Mouse (Mus musculus) gastrocnemius, postnatal 4 days (tissue): ENCODE data around the gene N6amt1. TPM values are rescaled to one million over a fixed set of nuclear protein-coding genes. Genes with fewer than 3 reads are reported as not detected.

Experiments
- DNase-seq, 2 experiments: peaks; one replicate each; pipeline ENCODE4 v3.0.0; 2021 to 2022; ENCODE audit warnings: low spot score in 2 of 2, mixed read lengths in 2 of 2
- long read RNA-seq, 2 experiments: library from polyadenylated mRNA; stranded (forward); transcript quantifications; one replicate each; pipeline ENCODE4 v2.0.0; 2021
- total RNA-seq, 2 experiments: library from RNA; stranded (reverse); gene quantifications; 2 replicates each; pipeline ENCODE4 v1.2.3; 2021

N6amt1 gene
- 10 to 100 TPM; 14.0 to 14.4 TPM for total RNA-seq
- long read RNA-seq, experiment 1, transcript N6amt1-201 (6 exons, 1,884 nt) = major isoform, 6 of 7 reads
- long read RNA-seq, experiment 1, partial matches to known transcripts = 0 of 7 reads
- long read RNA-seq, experiment 1, other reads (novel, unspliced or antisense) = 0 of 7 reads
- long read RNA-seq, experiment 2, transcript N6amt1-201 (6 exons, 1,884 nt) = major isoform, 5 of 10 reads
- long read RNA-seq, experiment 2, partial matches to known transcripts = 1 of 10 reads
- long read RNA-seq, experiment 2, other reads (novel, unspliced or antisense) = 0 of 10 reads

DNA sequence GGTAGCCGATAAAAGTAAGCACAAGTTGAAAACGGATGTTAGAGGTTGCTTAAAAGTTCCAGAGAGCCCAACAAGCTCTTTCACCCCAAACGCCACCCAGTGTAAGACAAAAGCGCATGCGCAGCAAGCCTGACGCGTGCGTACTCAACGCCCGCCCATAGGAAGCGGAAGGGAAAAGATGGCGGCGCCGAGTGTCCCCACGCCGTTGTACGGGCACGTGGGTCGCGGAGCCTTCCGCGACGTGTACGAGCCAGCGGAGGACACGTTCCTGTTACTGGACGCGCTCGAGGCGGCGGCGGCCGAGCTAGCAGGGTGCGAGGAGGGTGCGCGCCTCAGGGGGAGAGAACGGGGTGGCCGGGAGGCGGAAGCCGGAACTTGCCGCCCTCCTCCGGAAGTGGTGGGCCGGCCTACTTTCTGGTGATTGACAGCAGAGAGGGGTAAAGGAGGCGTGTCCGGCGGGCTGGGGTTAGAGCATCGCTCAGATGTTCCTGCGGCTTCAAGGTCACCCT, at the start of gene N6amt1:
Gene N6amt1, plus strand, starts transcription at position 111 of the 509 bp plus-strand sequence.
- DNase-seq = peak; percentile 80 to 93

- no peak for DNase-seq
These were observed 48.6 kb upstream of the N6amt1 start for GRCm38 (mm10) chr16:87305251-87306011.

- DNase-seq = no peak
These were observed 46.8 kb upstream of the N6amt1 start for GRCm38 (mm10) chr16:87307109-87307735.

- DNase-seq = no peak
These were observed 43.3 kb upstream of the N6amt1 start for GRCm38 (mm10) chr16:87310659-87311058.

DNA sequence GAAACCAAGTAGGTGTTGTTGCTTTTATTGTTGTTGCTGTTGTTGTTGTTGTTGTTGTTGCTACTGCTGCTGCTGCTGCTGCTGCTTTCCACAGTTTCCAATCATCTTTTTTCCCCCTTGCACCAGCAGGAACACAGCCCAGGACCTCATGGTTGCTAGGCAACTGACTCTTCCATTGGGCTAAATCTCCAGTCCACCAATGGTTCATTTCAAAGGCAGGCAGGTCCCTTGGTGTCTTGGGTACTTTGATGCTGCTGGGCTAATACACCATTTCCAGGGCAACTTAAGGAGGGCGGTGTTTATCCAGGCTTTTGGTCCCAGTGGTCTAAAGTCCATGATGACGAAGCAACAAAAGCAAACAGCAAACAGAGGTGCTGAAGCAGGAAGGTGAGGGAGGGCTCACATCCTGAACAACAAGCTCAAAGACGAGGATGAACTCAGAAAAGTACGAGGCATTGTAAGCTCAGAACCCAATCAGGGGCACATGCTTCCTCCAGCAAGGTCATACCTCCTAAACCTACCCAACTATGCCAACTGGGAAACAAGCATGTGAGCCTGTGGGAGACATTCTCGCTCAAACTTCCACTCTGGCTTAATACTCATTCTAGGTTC, 35.7 kb upstream of the N6amt1 start:
- no peak for DNase-seq

- no peak for DNase-seq
These were observed 35.0 kb upstream of the N6amt1 start for GRCm38 (mm10) chr16:87318998-87319397.

GRCm38 (mm10) chr16:87319541-87320251, 34.3 kb upstream of the N6amt1 start:
- DNase-seq = peak in 1 of 2 experiments; percentile 31

DNA sequence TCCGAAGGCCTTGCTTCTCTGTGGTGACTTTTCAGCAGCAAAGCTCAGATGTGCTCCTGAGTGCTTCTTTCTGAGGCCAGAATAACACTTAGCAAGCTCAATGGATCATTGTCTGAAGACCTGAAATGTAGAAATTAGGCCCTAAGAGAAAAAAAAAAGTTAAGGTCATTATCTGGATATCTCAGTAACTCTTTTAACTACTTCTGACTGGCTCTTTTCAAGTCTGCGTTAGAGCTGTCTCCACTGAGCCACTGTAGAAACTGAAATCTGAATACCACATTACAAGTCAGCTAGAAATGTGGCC, 33.8 kb upstream of the N6amt1 start:
- DNase-seq = no peak

DNA sequence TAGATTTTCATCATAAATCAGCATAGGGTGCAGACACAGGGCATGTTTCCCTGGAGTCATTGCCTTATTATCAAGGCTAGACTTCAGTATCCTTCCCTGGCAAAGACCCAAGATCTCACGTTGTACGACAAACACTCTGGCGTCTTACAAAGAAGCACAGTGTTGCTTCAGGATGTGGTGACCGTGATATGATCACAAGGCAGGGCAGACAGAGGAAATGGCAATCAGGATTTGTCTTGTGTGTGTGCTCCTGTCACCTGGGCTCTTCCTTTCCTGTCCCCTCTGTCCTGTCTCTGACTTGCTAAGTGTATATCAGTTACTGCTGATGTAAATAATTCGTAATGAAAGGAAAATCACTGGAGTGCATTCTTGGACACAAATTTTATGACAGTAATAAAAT, 29.4 kb upstream of the N6amt1 start:
- DNase-seq = no peak

DNA sequence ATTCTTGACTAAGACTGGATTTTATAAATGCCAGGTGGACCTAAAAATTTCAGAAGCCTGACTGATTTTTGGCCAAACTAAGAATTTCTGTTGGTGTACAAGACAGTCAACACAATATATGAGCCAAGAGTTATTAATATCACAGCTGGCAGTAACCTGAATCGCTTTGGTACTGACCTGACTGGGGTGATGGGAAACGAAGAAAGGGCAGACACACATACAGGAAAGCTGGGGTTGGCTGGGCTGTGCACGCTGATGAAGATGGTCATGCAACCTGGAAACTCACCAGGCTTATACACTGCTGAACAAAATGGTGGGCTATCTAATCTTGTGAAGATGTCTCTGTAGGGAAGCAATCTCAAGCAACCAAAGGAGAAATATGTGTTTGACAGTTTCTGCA, 24.0 kb upstream of the N6amt1 start:
- DNase-seq = no peak

DNA sequence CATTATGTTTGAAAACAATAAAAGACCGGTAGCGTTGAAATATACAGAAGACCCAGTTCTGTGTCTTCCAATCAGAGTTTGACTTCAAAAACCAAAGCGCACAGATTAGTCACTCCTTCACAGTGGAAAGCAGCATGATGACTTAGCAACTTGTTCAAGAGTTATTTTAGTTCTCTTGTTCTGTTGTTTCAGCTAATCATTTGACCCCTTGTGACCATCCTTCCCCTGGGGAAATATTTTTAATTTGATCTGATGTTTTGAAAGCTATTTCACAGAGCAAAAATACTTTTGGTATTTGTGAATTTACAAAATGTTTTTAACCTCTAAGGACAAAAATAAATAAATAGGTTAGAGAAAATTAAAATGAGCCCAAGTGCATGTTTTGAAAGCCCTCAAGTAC, 19.2 kb upstream of the N6amt1 start:
- no peak for DNase-seq

DNA sequence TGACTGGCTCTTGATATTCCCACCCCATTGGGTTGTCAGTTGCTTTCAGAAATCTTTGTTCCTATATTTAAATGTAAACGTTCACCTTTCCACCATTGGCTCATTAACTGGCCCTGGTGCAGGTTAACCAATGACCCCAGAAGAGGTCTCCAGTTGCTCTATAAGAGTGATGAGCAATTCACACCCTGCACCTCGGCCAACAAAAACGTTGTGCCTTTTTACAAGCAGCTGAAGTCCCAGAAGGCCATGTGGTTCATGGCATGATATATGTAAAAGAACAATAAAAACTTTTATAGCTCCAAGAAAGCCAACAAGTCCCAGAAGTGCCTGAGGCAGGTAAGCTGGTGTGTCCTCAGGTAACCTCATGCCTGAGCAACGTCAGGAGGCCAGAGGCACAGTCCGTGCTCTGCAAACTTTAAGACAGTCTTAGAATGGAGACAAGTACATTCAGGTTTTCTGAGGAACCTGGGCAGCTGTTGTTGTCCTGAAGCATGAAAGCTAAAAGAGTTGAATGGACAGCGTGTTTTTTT, 12.9 kb upstream of the N6amt1 start:
- DNase-seq = no peak

DNA sequence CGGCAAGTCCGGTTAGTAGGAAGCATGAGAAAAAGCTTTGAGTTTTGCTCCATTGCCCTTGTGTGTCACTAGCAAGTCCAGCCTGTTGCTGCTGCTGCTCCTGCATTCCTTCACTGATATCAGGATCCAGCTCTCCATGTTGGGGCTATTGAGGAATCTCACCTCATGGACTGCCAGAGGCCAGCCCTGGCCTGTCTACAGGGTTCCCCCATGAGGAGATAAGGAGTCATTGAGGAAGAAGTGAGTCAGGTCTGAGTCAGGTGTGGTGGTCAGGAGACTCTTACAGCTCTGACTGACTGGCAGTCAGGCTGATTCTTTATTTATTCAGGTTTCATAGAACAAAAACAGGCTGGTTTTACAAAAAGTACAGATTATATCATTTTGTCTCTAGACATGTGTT, 5.9 kb upstream of the N6amt1 start:
- no peak for DNase-seq

- no peak for DNase-seq
These were observed 2.4 kb upstream of the N6amt1 start for GRCm38 (mm10) chr16:87351386-87352105.

DNA sequence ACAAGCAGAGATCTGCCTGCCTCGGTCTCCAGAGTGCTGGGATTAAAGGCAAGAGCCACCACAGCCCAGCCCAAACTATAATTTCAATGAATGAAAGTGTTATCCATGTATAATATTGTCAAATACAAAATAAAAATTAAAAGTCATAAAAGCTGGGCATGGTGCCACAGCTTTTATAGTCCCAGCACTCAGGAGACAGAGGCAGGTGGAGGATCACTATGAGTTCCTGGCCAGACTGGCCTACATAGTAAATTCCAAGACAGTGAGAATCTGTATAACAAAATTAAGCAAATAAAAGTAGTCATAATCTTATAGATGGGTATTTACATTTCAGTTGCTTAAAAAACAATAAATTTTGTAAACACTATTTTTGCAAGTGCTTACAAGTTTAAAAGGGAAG, 380 bp upstream of the N6amt1 start:
- no peak for DNase-seq

DNA sequence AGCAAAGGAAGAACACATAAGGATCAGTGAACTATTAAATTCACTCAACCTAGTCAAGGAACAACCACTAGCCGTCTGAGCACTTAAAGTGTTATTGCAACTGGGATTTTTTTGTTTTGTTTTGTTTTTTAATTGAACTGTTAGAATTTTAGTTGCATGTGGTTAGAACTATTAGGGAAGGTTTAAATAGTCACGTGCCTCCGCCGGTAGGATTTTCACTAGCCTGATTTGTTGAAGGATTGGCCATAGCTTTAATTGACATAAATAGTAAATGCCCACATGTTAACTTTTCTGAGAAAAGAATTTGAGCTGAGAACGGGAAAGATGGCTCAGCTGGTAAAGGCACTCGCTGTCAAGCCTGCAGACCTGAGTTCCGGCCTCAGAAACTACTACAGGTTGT, 763 bp downstream of the N6amt1 start:
- no peak for DNase-seq

DNA sequence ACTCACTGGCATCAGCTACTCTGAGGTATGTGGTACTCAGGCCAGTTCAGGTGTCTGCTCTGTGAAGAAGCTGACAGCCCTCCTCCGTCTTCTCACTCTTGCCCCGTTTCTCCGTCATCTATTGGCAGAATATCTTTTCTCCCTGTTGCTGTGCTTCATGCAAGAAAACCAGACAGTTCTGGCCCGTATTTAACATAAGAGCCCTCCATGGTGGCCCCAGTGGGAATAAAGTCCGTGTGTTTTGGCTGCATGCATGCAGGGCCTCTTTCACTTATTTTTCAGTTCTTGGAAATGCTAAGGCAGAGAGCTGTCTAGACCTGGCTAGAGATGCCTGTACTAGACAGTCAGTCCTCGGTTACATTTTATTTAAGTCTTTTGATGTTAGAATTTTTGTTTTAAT, 6.1 kb downstream of the N6amt1 start:
- DNase-seq = no peak

DNA sequence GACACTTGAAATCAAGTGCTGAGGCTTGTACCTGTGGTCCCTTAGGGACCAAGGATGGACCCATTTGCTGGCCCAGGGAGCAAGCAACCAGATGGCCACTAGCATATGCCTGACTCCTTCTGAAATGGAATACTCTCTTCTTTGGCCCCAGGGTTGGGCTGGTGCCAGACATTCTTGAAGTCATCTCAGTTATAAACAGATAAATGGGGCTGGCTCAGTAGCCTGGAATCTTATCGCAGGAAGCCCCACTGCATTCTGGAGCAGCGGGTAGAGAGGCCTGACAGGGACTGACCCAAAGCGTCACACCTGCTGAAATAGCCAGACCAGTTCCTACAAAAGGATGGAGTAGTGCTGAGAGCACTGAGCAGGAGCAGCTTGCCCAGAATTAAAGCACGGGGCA, 10.2 kb downstream of the N6amt1 start:
- DNase-seq = peak; percentile 33 to 60

- DNase-seq = no peak
These were observed 12.1 kb downstream of the N6amt1 start for GRCm38 (mm10) chr16:87366035-87366434.

DNA sequence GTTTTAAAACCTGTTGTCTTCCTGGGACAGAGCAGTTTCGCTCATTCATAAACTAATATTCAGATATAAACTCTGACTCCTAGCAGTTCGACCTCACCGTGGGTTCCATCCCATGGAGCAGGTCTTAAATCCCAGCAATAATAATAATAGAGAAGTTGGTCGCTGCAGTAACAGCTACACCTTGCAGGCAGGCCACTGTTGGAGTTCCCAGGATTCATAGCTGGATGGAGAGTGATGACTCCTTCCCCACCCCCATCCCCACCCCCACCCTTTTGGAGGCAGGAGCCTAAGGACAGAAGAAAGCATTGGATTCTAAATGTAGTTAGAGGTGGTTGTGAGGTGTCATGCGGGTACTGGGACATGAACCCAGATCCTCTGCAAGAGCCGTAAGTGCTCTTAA, 12.5 kb downstream of the N6amt1 start:
- no peak for DNase-seq
